Mouse (Mus musculus) forebrain, embryonic 13.5 days (tissue): ENCODE measurements around the gene Cdkl3. TPM values are rescaled to one million over a fixed set of nuclear protein-coding genes. Genes with fewer than 3 reads are reported as not detected.

Source experiments
- ATAC-seq: fragments of 200-750 bp; cut with Nextera tagmentation; 2 replicates; pipeline ENCODE4 v1.8.0; 2017
- H3K27ac ChIP-seq: fragments of 300-500 bp; sonication (generic); 2 replicates; pipeline ENCODE4 v1.5.1; 2015; ENCODE audit warnings: inconsistent platforms, mild to moderate bottlenecking, moderate library complexity
- H3K27me3 ChIP-seq: fragments of 300-500 bp; sonication (generic); 2 replicates; pipeline ENCODE4 v1.6.1; 2015; ENCODE audit warnings: mild to moderate bottlenecking, inconsistent platforms
- H3K36me3 ChIP-seq: fragments of 300-500 bp; sonication (generic); 2 replicates; pipeline ENCODE4 v1.6.1; 2015; ENCODE audit warnings: mild to moderate bottlenecking, inconsistent platforms; ENCODE audit not compliant: poor library complexity, severe bottlenecking
- H3K4me1 ChIP-seq: fragments of 300-500 bp; sonication (generic); 2 replicates; pipeline ENCODE4 v1.6.1; 2015; ENCODE audit warnings: inconsistent platforms
- H3K4me2 ChIP-seq: fragments of 300-500 bp; sonication (generic); 2 replicates; pipeline ENCODE4 v1.6.1; 2015; ENCODE audit warnings: inconsistent platforms, mild to moderate bottlenecking, moderate library complexity
- H3K4me3 ChIP-seq: fragments of 300-500 bp; sonication (generic); 2 replicates; pipeline ENCODE4 v1.5.1; 2015; ENCODE audit warnings: mild to moderate bottlenecking, inconsistent platforms
- H3K9ac ChIP-seq: fragments of 300-500 bp; sonication (generic); 2 replicates; pipeline ENCODE4 v1.6.1; 2015; ENCODE audit warnings: mild to moderate bottlenecking, inconsistent platforms
- H3K9me3 ChIP-seq: fragments of 300-500 bp; sonication (generic); replicated peaks from 2 replicates; pipeline ENCODE4 v1.6.1; 2016; ENCODE audit warnings: inconsistent platforms
- WGBS: fragments of 180-500 bp; shearing (Covaris S2); methylation state at CpG from one replicate; pipeline ENCODE4 v1.1.7; 2015; 5-methylcytosine and 5-hydroxymethylcytosine counted together
- polyA plus RNA-seq: library from polyadenylated mRNA; unstranded; fragments of >200 nt; fragmentation: Nextera tagmentation; extraction: Ambion mirVana; gene quantifications from 2 replicates; pipeline ENCODE4 v1.2.1, GENCODE M21; 2015

The Cdkl3 gene
- polyA plus RNA-seq, 1 experiment from 2014 or later: 15.0 TPM

DNA sequence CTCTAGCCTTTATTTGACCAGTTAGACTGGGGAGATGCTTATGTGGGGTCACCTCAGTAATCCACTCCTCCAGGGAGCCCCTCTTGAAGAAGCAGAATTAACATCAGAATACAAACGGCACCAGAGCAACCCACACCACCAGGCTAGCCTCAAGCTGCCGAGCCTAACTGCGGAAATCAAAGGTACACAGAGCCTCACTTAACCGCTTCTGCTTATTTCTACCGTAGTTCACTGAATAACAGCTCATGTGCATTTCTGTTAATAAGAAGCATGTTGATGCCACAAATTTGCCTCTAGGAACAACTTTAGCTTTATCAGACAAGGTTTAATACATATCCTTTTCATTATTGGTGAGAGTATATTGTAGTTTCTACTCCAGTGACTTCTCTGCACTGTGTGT is 61.8 kb downstream of the Cdkl3 start:
- no peaks in the 10 kb centered on the region for H3K9me3 ChIP-seq
- no peaks in the 10 kb centered on the region for H3K27me3 ChIP-seq
- no peak overlapping the region for H3K4me2 ChIP-seq
- no peak for ATAC-seq
- H3K9ac ChIP-seq: no peak overlapping the region
- 9% methylated on average over 5 of the region's 5 CpGs for WGBS
- no peak overlapping the region for H3K27ac ChIP-seq
- 0 out of 2 replicates have a peak, but pooled peaks cover 3% of the 10 kb centered on the region for H3K4me1 ChIP-seq
- no peak overlapping the region for H3K4me3 ChIP-seq
- no peaks in the 10 kb centered on the region for H3K36me3 ChIP-seq

- no peak overlapping the region for H3K4me3 ChIP-seq
- H3K4me1 ChIP-seq: no peaks in the 10 kb centered on the region
- H3K4me2 ChIP-seq: no peak overlapping the region
- WGBS: 90% methylated on average over 10 of the region's 10 CpGs
- H3K36me3 ChIP-seq: no peaks in the 10 kb centered on the region
- no peaks in the 10 kb centered on the region for H3K9me3 ChIP-seq
- no peak for ATAC-seq
- H3K9ac ChIP-seq: no peak overlapping the region
- no peak overlapping the region for H3K27ac ChIP-seq
- no peaks in the 10 kb centered on the region for H3K27me3 ChIP-seq
Measured at GRCm38 (mm10) chr11:52071768-52072167, 67.7 kb downstream of the Cdkl3 start.

DNA sequence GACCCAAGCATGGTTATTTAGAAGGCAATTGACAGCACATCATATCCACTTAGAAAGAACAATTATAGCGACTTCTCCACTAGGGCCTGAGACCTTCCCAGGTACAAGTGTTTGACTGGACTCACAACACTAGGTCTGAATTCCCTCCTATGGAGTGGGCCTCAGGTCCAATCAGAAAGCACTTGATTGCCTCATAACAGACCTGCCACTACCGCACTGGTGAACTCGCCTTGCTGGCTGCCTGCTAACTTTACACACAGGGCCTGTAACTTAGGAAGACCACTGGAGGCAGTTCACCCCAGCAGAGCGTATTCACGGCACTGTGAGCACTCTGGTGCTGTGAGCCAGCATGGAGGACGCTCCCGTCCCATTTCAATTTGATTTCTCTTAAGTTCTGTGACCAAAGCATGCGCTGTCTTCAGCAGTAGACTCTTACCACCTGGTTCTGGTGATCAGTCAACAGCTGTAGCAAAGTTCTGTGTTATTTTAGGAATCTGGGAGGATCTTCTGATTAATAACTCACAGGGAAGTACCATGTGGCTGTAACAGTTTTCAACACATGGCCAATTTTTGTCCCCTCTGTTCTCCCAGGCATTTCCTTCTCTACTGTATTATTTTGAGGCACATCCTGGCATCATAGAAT is 69.6 kb downstream of the Cdkl3 start:
- WGBS: 85% methylated on average over 8 of the region's 8 CpGs
- Histone ChIP-seq H3K27ac (no peak overlapping the region), H3K4me2 (no peak overlapping the region), H3K9ac (no peak overlapping the region), H3K36me3 (no peaks in the 10 kb centered on the region), H3K4me1 (no peaks in the 10 kb centered on the region), H3K4me3 (no peak overlapping the region), H3K9me3 (no peaks in the 10 kb centered on the region), H3K27me3 (no peaks in the 10 kb centered on the region)
- ATAC-seq: no peak

DNA sequence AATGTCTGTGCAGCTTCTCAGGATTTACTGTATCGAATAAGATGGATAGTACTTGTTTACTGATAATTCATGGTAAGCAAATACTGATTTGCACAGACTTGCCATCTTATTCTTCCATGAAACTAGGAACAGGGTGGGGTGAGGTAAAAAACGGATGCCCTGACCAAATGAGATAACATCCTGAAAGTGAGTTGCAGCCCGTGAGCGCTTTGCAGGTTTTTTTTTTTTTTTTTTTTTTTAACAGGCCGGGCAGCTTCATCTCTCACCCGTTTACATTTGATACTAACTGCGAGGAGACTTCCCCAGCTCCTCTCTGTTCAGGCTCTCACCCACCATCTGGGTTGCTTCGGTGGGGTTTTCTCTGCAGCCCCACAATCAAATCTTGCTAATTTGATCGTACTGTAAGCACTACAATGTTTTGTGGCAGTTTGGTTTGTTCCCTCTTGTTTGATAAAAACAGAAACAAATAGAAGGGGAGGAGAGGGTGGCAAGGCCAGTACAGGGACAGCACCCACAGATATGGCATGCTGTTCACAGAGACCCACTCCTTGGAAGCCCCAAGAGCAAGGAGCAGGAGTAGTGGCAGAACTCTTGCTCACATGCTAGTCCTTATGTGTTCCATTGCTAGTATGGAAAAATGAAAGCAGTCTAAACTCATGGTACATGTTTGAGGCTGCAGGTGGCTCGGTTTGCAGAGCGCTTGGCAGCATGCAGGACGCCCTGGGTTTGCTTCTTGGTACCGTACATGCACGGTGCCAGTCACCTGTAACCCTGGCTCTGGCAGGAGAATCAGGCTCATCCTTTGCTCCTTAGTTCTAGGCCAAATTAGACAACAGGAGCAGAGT is 70.8 kb downstream of the Cdkl3 start:
- Histone ChIP-seq H3K4me3 (no peak overlapping the region), H3K27ac (no peak overlapping the region), H3K4me2 (no peak overlapping the region), H3K27me3 (no peaks in the 10 kb centered on the region), H3K4me1 (0 out of 2 replicates have a peak, but pooled peaks cover under 1% of the 10 kb centered on the region), H3K9ac (no peak overlapping the region), H3K9me3 (no peaks in the 10 kb centered on the region), H3K36me3 (no peaks in the 10 kb centered on the region)
- 70% methylated on average over 14 of the region's 14 CpGs for WGBS
- no peak for ATAC-seq

- WGBS: 80% methylated on average over 19 of the region's 19 CpGs
- no peak overlapping the region for H3K4me2 ChIP-seq
- no peaks in the 10 kb centered on the region for H3K36me3 ChIP-seq
- no peak for ATAC-seq
- 0 out of 2 replicates have a peak, but pooled peaks cover 6% of the 10 kb centered on the region for H3K4me1 ChIP-seq
- H3K9ac ChIP-seq: no peak overlapping the region
- H3K9me3 ChIP-seq: no peaks in the 10 kb centered on the region
- H3K27me3 ChIP-seq: no peaks in the 10 kb centered on the region
- no peak overlapping the region for H3K4me3 ChIP-seq
- H3K27ac ChIP-seq: no peak overlapping the region
Measured at GRCm38 (mm10) chr11:52075794-52076633, 72.0 kb downstream of the Cdkl3 start.

GRCm38 (mm10) chr11:52076742-52077352 is 72.8 kb downstream of the Cdkl3 start:
- no peaks in the 10 kb centered on the region for H3K36me3 ChIP-seq
- H3K9me3 ChIP-seq: no peaks in the 10 kb centered on the region
- H3K4me3 ChIP-seq: no peak overlapping the region
- 86% methylated on average over 6 of the region's 6 CpGs for WGBS
- H3K4me2 ChIP-seq: no peak overlapping the region
- H3K27ac ChIP-seq: no peak overlapping the region
- no peaks in the 10 kb centered on the region for H3K27me3 ChIP-seq
- ATAC-seq: no peak
- no peak overlapping the region for H3K9ac ChIP-seq
- H3K4me1 ChIP-seq: 0 out of 2 replicates have a peak, but pooled peaks cover 6% of the 10 kb centered on the region

DNA sequence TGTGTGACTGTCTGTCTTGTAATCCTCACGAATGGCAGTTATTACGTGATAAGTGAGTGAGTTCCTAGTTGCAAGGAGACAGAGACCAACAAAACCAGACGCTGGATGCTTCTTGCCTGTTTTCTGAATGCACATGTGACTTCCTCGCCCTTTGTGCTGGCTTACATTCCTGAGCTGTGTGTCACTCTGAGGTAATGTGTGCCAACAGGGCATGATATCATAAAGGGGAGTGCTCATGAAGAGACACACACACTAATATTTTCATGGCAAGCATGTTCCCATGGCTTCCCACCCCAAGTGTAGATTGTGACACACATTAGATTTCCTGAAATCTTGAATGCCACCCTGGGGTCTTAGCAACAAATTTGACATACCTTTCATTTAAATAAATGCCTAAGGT is 73.9 kb downstream of the Cdkl3 start:
- 83% methylated on average over 4 of the region's 4 CpGs for WGBS
- H3K9me3 ChIP-seq: no peaks in the 10 kb centered on the region
- H3K36me3 ChIP-seq: no peaks in the 10 kb centered on the region
- no peaks in the 10 kb centered on the region for H3K27me3 ChIP-seq
- H3K4me3 ChIP-seq: no peak overlapping the region
- H3K27ac ChIP-seq: no peak overlapping the region
- ATAC-seq: no peak
- H3K9ac ChIP-seq: no peak overlapping the region
- H3K4me2 ChIP-seq: no peak overlapping the region
- 0 out of 2 replicates have a peak, but pooled peaks cover 6% of the 10 kb centered on the region for H3K4me1 ChIP-seq

GRCm38 (mm10) chr11:52079978-52080377 is 76.0 kb downstream of the Cdkl3 start:
- Histone ChIP-seq H3K36me3 (no peaks in the 10 kb centered on the region), H3K9ac (no peak overlapping the region), H3K27me3 (no peaks in the 10 kb centered on the region), H3K27ac (no peak overlapping the region), H3K4me3 (no peak overlapping the region), H3K4me1 (0 out of 2 replicates have a peak, but pooled peaks cover 6% of the 10 kb centered on the region), H3K4me2 (no peak overlapping the region), H3K9me3 (no peaks in the 10 kb centered on the region)
- peak; percentile 27; the same call in 1 of the 2 replicates for ATAC-seq
- WGBS: 13% methylated on average over 5 of the region's 5 CpGs

DNA sequence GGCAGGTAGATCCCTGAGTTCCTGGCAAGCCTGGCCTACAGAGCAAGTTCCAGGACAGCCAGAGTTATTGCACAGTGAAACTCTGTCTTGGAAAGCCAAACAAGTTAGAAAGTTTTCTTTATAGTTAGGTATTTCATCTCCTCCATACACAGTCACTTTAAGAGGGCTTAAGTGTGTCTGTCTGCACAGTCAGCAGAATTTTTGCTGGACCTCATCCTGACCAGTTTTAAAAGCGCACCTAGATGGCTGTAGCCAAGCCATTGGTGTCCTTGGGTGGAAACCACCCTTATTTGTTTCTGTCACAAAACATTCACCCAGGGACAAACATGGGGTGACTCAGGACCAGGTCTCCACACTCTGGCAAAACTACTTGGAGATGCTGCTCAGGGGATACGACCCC is 76.6 kb downstream of the Cdkl3 start:
- Histone ChIP-seq H3K9me3 (no peaks in the 10 kb centered on the region), H3K4me2 (no peak overlapping the region), H3K36me3 (no peaks in the 10 kb centered on the region), H3K27ac (no peak overlapping the region), H3K27me3 (no peaks in the 10 kb centered on the region), H3K4me1 (peaks cover 9% of the 10 kb centered on the region; the same call in 1 of the 2 replicates), H3K4me3 (no peak overlapping the region), H3K9ac (no peak overlapping the region)
- whole genome bisulfite sequencing: 99% methylated on average over 2 of the region's 2 CpGs
- ATAC-seq: no peak

DNA sequence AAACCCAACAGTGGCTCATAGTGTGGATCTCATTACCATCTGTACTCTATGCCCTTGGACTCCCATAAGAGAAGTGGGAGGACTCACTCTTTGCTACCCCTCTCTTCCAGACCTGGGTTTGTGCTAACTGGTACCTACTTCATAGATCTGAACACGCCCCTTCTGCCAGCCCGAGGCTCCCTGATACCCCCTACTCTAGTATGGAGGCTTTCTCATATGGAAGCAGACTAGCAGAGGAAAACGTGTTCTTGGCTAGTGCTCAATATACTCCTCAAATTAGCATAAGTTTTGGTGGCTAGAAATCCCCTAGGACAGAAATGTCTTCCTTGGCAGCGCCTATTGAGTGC is 81.8 kb downstream of the Cdkl3 start:
- Histone ChIP-seq H3K27ac (peak overlapping the region; percentile 75), H3K4me2 (no peak overlapping the region), H3K27me3 (no peaks in the 10 kb centered on the region), H3K4me3 (no peak overlapping the region), H3K9ac (no peak overlapping the region), H3K36me3 (no peaks in the 10 kb centered on the region), H3K9me3 (no peaks in the 10 kb centered on the region), H3K4me1 (peaks cover 18% of the 10 kb centered on the region)
- 63% methylated on average over 4 of the region's 4 CpGs for WGBS
- ATAC-seq: peak; percentile 70

DNA sequence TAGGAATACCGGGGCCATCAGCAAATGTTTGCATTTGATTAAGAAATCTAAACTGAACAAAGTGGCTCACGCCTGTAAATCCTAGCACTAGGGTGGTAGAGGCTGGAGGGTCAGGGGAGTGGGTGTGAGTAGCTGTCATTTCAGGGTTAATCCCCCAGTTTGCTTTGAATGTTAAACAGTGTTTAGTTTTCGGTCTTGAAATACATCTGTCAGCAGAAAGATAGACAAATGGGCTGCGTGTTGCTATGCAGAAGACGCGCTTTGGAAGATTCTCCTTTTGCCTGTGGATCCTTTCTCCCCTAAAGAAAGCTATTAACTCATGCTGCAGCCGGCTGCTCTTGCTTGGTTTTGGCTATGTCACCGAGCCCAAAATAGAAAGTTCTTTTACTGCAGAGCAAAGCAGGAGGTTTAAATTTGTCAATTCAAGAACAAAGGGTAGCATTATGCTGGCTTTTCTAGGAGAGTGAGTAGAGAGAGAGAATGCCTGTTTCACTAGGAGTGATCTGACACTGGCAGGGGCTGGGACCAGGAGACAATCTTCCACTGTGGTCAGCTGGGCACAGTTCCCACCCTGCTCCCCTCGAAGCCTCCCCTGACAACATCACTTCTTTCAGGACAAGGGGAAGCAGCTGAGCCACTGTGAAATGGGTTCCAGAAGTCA is 82.3 kb downstream of the Cdkl3 start:
- no peaks in the 10 kb centered on the region for H3K27me3 ChIP-seq
- peak overlapping the region; percentile 46 for H3K9ac ChIP-seq
- H3K27ac ChIP-seq: peak overlapping the region; percentile 75
- H3K36me3 ChIP-seq: no peaks in the 10 kb centered on the region
- peak overlapping the region; percentile 14; the same call in 1 of the 2 replicates for H3K4me2 ChIP-seq
- H3K4me3 ChIP-seq: no peak overlapping the region
- ATAC-seq: peak; percentile 70
- no peaks in the 10 kb centered on the region for H3K9me3 ChIP-seq
- WGBS: 33% methylated on average over 9 of the region's 9 CpGs
- H3K4me1 ChIP-seq: peaks cover 18% of the 10 kb centered on the region
